Mouse (Mus musculus): ENCODE measurements around the gene Olfr799.

GRCm38 (mm10) chr10:129623251-129623650, 14.0 kb upstream of the Olfr799 start:
- TF ChIP-seq CTCF (IDR thresholded peaks at IDR 0.05; ENCODE audit: borderline replicate concordance, control insufficient read depth, extremely low read depth, insufficient read depth, low read length, poor library complexity) (no peak), POLR2A (IDR thresholded peaks at IDR 0.05; ENCODE audit: control insufficient read depth, extremely low read depth, insufficient read depth, low read length, poor library complexity) (no peak)

Measured in thymus, adult 2 months (tissue).